Mouse (Mus musculus) ovary, adult 18-20 months (tissue): ENCODE measurements around the gene 1700020A23Rik.

ENCODE experiments used
- DNase-seq: peaks from one replicate; pipeline ENCODE4 v3.0.0; 2022; ENCODE audit warnings: low spot score, mixed read lengths

Gene 1700020A23Rik

DNA sequence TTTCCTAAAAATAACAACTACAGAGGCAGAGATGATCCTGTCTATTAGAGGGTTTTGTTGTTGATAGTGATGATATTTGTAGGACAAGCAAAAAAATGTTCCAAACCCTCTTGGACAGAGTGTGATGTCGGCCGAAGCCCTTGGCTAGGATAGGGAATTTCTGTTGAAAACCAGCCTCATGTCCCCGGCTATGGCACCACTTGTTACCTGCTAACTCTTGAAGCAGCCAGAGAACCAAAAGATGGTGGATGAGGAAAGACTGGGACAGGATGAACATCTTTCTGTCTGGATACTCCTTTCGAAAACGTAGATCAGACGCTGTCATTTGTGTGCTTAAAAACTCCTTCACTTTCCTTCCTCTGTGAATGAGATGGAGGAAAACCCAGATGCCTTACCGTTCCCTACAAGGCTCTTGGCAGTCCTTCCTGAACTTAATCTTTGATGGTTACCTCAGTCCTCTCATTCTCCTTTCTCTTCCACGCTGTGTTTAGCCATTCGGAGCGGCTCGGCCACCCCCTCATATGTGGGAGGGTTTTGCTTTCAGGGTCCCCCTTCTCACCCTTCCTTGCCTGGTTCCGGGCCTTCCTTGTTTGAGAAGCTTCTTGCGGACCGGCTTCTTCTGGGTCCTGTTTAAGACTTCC is 46.1 kb downstream of the 1700020A23Rik start:
- no peak for DNase-seq

DNA sequence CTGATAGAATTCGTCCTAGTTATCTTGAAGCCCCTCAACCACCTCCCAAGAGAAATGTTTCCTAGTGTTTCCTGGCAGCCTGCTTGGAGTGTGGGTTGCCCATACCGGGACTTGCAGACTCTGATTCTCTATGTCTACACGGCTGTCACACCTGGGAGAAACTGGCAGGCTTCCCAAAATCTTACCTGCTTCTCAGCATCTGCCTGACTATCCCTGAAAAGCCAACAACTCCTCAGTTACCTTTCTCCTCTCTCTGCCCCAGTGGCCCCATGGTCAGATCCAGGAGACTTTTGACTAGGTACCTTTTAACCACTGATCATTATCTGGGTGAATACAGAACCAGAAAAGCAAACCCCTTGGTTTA is 46.6 kb downstream of the 1700020A23Rik start:
- no peak for DNase-seq

DNA sequence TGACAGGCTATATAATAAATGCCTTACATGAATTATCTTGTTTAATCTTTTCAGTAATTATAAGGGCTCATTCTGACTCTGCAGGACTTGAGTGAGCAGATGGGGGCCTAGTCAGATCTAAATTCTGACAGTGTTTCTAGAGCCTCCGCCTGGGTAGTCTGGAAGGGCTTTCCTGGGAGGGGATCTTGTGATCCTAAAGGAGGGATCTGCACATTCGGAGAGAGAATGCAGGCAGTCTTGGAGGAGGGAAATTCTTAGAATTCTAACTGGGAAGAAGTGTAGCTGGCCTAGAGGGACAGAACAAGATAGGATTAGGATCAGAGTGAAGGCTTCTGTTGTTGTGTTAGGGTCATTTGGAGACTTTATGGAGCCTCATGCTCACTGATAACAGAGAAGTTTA is 47.2 kb downstream of the 1700020A23Rik start:
- DNase-seq, result no peak

DNA sequence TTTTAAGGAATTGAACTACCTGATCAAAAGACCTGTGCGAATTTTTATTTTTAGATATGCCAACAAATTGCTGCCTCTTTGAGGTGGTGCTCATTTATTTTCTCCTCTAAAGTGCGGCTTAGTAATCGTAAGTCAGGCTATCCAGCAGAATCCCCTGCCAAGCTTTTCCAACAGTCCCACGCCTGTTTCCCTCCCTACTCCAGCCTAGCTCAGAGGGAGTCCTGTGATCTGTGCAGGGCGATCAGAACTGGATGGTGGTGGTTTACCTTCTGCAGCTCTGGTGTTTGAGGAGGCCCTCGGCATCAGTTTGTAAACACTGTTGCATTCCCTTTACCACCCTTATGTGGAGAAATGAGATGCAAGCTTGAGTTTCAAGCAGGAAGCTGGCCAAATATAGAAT is 48.4 kb downstream of the 1700020A23Rik start:
- no peak for DNase-seq

DNA sequence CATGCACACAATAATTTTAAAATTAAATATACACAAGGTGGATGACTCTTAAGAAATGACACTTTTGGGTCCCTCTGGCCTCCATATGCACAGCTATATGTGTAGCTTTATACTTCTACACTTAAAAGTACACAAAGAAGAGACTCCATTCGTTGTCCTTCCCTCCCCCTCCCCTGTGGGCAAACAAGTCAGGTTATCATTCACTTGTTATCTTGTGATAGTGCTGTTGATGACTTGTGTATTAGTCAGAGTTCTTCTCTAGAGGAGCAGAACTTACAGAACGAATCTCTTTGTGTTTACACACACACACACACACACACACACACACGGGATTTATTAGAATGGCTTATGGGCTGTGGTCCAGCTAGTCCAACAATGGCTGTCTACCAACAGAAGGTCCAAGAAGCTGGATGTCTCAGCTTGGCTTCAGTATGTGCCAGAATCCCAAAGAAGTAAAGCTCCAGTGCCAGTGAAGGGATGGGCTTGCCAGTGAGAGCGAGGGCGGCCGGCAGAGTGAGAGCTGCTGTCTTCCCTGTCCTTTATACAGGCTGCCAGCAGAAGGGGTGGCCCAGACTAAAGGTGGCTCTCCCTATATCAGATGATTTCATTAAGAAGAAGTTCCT is 49.8 kb downstream of the 1700020A23Rik start:
- no peak for DNase-seq
